Mouse (Mus musculus): ENCODE measurements around the gene Cbln4. TPM values are rescaled to one million over a fixed set of nuclear protein-coding genes. Genes with fewer than 3 reads are reported as not detected.

Gene Cbln4
- not detected in 2 replicates for polyA plus RNA-seq (2015; fragmentation: Nextera tagmentation; extraction: Ambion mirVana)

GRCm38 (mm10) chr2:172043235-172043610, at the start of gene Cbln4:
Gene Cbln4, minus strand, starts transcription at chr2:172043466.
- no peak for ATAC-seq

GRCm38 (mm10) chr2:172078596-172078995, 35.3 kb upstream of the Cbln4 start:
- TF ChIP-seq CTCF (IDR thresholded peaks at IDR 0.05) = no peak
- no peak for TF ChIP-seq EP300 (IDR thresholded peaks at IDR 0.05)
- WGBS = 43% methylated on average over 3 of the region's 3 CpGs
- no peak overlapping the region for H3K9ac ChIP-seq (replicated peaks; ENCODE audit: low read depth)
- H3K4me1 ChIP-seq (ENCODE audit: insufficient read depth, low read depth, low read length) = no peaks in the 10 kb centered on the region
- no peak overlapping the region for H3K4me2 ChIP-seq (replicated peaks; ENCODE audit: low read depth, low read length)
- ATAC-seq (no peak), DNase-seq (ENCODE audit: low spot score) (no peak)
- H3K9me3 ChIP-seq (ENCODE audit: low read length) = no peaks in the 10 kb centered on the region
- H3K4me3 ChIP-seq (ENCODE audit: low read depth, low read length) = no peak overlapping the region
- no peak overlapping the region for H3K27ac ChIP-seq (ENCODE audit: low read length)
- H3K27me3 ChIP-seq (replicated peaks; ENCODE audit: insufficient read depth, low read length) = no peaks in the 10 kb centered on the region
- no peaks in the 10 kb centered on the region for H3K36me3 ChIP-seq (ENCODE audit: insufficient read depth, low read length)

More at GRCm38 (mm10) chr2:172043235-172043610, at the start of gene Cbln4:
- Histone ChIP-seq H3K27ac (ENCODE audit: low read length) (no peak within 1 kb of the TSS), H3K9ac (replicated peaks; ENCODE audit: low read depth) (no peak within 1 kb of the TSS), H3K4me2 (replicated peaks; ENCODE audit: low read depth, low read length) (no peak within 1 kb of the TSS), H3K4me3 (ENCODE audit: low read depth, low read length) (no peak within 1 kb of the TSS), H3K36me3 (ENCODE audit: insufficient read depth, low read length) (no peaks in the 10 kb centered on the region), H3K27me3 (replicated peaks; ENCODE audit: insufficient read depth, low read length) (peaks cover 18% of the 10 kb centered on the region), H3K9me3 (ENCODE audit: low read length) (no peaks in the 10 kb centered on the region), H3K4me1 (ENCODE audit: insufficient read depth, low read depth, low read length) (no peaks in the 10 kb centered on the region)
- no peak for DNase-seq (ENCODE audit: low spot score)
- TF ChIP-seq EP300 (IDR thresholded peaks at IDR 0.05) (no peak), CTCF (IDR thresholded peaks at IDR 0.05) (no peak)
- 4% methylated on average over 23 of the region's 23 CpGs for WGBS

- ATAC-seq (no peak), DNase-seq (ENCODE audit: low spot score) (no peak)
- no peak overlapping the region for H3K9ac ChIP-seq (replicated peaks; ENCODE audit: low read depth)
- no peak overlapping the region for H3K27ac ChIP-seq (ENCODE audit: low read length)
- no peaks in the 10 kb centered on the region for H3K27me3 ChIP-seq (replicated peaks; ENCODE audit: insufficient read depth, low read length)
- H3K4me3 ChIP-seq (ENCODE audit: low read depth, low read length) = no peak overlapping the region
- no peak for TF ChIP-seq EP300 (IDR thresholded peaks at IDR 0.05)
- no peak for TF ChIP-seq CTCF (IDR thresholded peaks at IDR 0.05)
- WGBS = 78% methylated on average over 5 of the region's 5 CpGs
- no peaks in the 10 kb centered on the region for H3K4me1 ChIP-seq (ENCODE audit: insufficient read depth, low read depth, low read length)
- no peaks in the 10 kb centered on the region for H3K9me3 ChIP-seq (ENCODE audit: low read length)
- no peak overlapping the region for H3K4me2 ChIP-seq (replicated peaks; ENCODE audit: low read depth, low read length)
- H3K36me3 ChIP-seq (ENCODE audit: insufficient read depth, low read length) = no peaks in the 10 kb centered on the region
These were observed 33.0 kb upstream of the Cbln4 start for GRCm38 (mm10) chr2:172076295-172076694.

- Histone ChIP-seq H3K4me1 (ENCODE audit: insufficient read depth, low read depth, low read length) (no peaks in the 10 kb centered on the region), H3K36me3 (ENCODE audit: insufficient read depth, low read length) (no peaks in the 10 kb centered on the region), H3K4me2 (replicated peaks; ENCODE audit: low read depth, low read length) (no peak overlapping the region), H3K9me3 (ENCODE audit: low read length) (no peaks in the 10 kb centered on the region), H3K4me3 (ENCODE audit: low read depth, low read length) (no peak overlapping the region), H3K27me3 (replicated peaks; ENCODE audit: insufficient read depth, low read length) (no peaks in the 10 kb centered on the region), H3K27ac (ENCODE audit: low read length) (no peak overlapping the region), H3K9ac (replicated peaks; ENCODE audit: low read depth) (no peak overlapping the region)
- WGBS = 37% methylated on average over 7 of the region's 7 CpGs
- no peak for ATAC-seq
- TF ChIP-seq EP300 (IDR thresholded peaks at IDR 0.05) (no peak), CTCF (IDR thresholded peaks at IDR 0.05) (no peak)
- DNase-seq (ENCODE audit: low spot score) = no peak
These were observed 19.6 kb upstream of the Cbln4 start for GRCm38 (mm10) chr2:172062876-172063275.

- no peak overlapping the region for H3K4me2 ChIP-seq (replicated peaks; ENCODE audit: low read depth, low read length)
- DNase-seq (ENCODE audit: low spot score) (no peak), ATAC-seq (no peak)
- no peak overlapping the region for H3K27ac ChIP-seq (ENCODE audit: low read length)
- TF ChIP-seq EP300 (IDR thresholded peaks at IDR 0.05) (no peak), CTCF (IDR thresholded peaks at IDR 0.05) (no peak)
- 58% methylated on average over 3 of the region's 3 CpGs for WGBS
- H3K9me3 ChIP-seq (ENCODE audit: low read length) = no peaks in the 10 kb centered on the region
- H3K9ac ChIP-seq (replicated peaks; ENCODE audit: low read depth) = no peak overlapping the region
- no peaks in the 10 kb centered on the region for H3K36me3 ChIP-seq (ENCODE audit: insufficient read depth, low read length)
- no peaks in the 10 kb centered on the region for H3K4me1 ChIP-seq (ENCODE audit: insufficient read depth, low read depth, low read length)
- no peak overlapping the region for H3K4me3 ChIP-seq (ENCODE audit: low read depth, low read length)
- no peaks in the 10 kb centered on the region for H3K27me3 ChIP-seq (replicated peaks; ENCODE audit: insufficient read depth, low read length)
These were observed 16.5 kb upstream of the Cbln4 start for GRCm38 (mm10) chr2:172059747-172060146.

- ATAC-seq (no peak), DNase-seq (ENCODE audit: low spot score) (no peak)
- H3K4me3 ChIP-seq (ENCODE audit: low read depth, low read length) = no peak overlapping the region
- no peaks in the 10 kb centered on the region for H3K4me1 ChIP-seq (ENCODE audit: insufficient read depth, low read depth, low read length)
- 66% methylated on average over 7 of the region's 7 CpGs for WGBS
- H3K27me3 ChIP-seq (replicated peaks; ENCODE audit: insufficient read depth, low read length) = no peaks in the 10 kb centered on the region
- TF ChIP-seq CTCF (IDR thresholded peaks at IDR 0.05) (no peak), EP300 (IDR thresholded peaks at IDR 0.05) (no peak)
- no peak overlapping the region for H3K27ac ChIP-seq (ENCODE audit: low read length)
- H3K4me2 ChIP-seq (replicated peaks; ENCODE audit: low read depth, low read length) = no peak overlapping the region
- H3K9me3 ChIP-seq (ENCODE audit: low read length) = no peaks in the 10 kb centered on the region
- H3K9ac ChIP-seq (replicated peaks; ENCODE audit: low read depth) = no peak overlapping the region
- no peaks in the 10 kb centered on the region for H3K36me3 ChIP-seq (ENCODE audit: insufficient read depth, low read length)
These were observed 15.8 kb upstream of the Cbln4 start for GRCm38 (mm10) chr2:172058936-172059665.
